Comparison of ENCODE assay signal across 18 mouse cellular contexts in genomic region chr12:16879369-16879768, GRCm38 (mm10). TPM values are rescaled to one million over a fixed set of nuclear protein-coding genes. Genes with fewer than 3 reads are reported as not detected.
DNase-seq lines count a peak whose midpoint lies in the region; ATAC-seq lines count a peak whose summit lies in the region.
"Had no signal": no experiment of that assay in that cellular context is flagged by ENCODE, and none has a peak within 500 bp of the region (broad histone marks: within the 10 kb centered on the region; RNA-seq: fewer than 3 reads in every experiment).

No protein-coding gene starts in this region.

- peak; percentile 12; the same call in 1 of the 2 replicates for ATAC-seq in granulocyte monocyte progenitor cell, adult 5-6 weeks (replicated peaks; ENCODE audit: poor library complexity, severe bottlenecking)
- ATAC-seq: forebrain, embryonic 13.5 days; forebrain, embryonic 15.5 days; forebrain, postnatal 0 days had no signal

- DNase-seq in heart, adult 11 months = peak; percentile 74
- DNase-seq in heart, adult 9 months (ENCODE audit: low spot score in 2 of 2) = no peak
- peak; percentile 82 for DNase-seq in 416B (ENCODE audit: low read depth)
- DNase-seq in spleen, postnatal 36 days (ENCODE audit: low spot score in 2 of 2) = no peak
- DNase-seq in lung, postnatal 14 days = no peak
- DNase-seq: adrenal gland, adult 2 months; adrenal gland, postnatal 10 days; adrenal gland, postnatal 25 days; cerebellum, adult 11 months; cerebellum, adult 18-20 months; cerebellum, adult 8-10 months; cerebellum, adult 9-11 months; cerebellum, postnatal 14 days; cerebellum, postnatal 36 days; forebrain, postnatal 0 days had no signal

RNA-seq across cellular contexts. Expression of gene Rock2, which starts 15.3 kb away (rescaled TPM):
- total RNA-seq in granulocyte monocyte progenitor cell, adult 5-6 weeks (2014; fragmentation: Nextera tagmentation) = 43.1 and 49.4 TPM in 2 replicates
- 65.1 and 65.9 TPM in 2 replicates for total RNA-seq in granulocyte monocyte progenitor cell, adult 5-6 weeks (2017)

Comparison
In these comparisons a context has a peak if more than half of its experiments do, and no peak if none do; other contexts are left out.
1. DNase-seq: peak in heart, adult 11 months (single experiment) and 416B (single experiment); none in heart, adult 9 months (0 of 2), spleen, postnatal 36 days (0 of 2) and lung, postnatal 14 days (single experiment).